Mouse (Mus musculus): ENCODE data around the gene Slc45a3.

Slc45a3 gene

GRCm38 (mm10) chr1:131962606-131963084, at the start of gene Slc45a3:
Slc45a3 (plus strand) TSS chr1:131962967.
- no peak for DNase-seq

DNA sequence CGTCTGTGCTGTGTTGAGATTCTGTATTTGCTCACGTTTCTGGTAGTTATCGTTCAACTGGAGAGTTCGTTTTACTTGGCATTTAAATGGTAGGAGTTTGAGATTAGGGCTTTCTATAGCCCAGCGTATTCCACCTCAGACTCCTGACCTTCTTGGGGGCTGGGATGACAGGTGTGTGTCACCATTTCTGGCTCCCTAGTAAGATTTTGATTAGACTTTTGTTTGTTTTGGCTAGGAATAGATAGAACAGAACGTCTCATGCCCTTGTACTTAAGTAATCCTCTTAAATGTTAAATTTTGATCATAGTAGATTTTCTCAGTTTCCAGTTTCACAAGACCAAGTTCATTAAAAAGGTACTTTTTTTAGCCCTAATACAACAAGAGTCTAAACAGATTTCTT, 45.1 kb upstream of the Slc45a3 start:
- DNase-seq, result no peak

DNA sequence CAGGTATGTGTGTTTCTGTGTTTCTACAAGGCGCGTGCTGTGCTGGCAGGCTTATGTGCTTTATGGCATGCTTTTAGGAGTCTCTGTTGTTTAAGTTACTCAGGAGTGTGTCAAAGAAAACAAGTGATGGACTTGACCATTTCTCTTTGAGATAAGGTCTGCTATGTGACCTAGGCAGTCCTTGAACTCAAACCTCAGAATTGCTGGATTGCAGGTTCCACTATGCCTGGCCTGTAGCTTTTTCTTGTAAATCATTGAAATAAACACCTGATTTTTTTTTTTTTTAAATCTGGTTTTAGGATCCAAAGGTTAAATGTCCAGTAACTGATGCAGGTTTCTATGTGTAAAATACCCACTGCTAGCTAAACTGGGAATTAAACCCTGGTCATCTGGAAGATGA, 43.7 kb upstream of the Slc45a3 start:
- no peak for DNase-seq

DNA sequence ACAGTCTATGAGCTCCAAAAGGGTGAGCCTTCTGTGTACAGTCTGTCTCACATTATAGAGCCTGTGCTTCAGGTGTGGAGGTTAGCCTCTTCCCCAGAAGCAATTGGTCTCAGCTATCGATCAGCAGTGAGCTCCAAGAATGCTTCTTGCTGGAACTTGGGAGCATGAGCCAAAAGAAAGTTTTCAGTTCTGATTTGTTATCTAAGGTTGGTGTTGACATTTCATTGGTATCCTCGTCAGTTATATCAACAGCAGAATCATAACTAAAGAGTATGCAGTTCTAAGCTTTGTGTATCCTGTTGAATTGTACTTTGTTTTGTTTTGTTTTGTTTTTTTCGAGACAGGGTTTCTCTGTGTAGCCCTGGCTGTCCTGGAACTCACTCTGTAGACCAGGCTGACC, 40.7 kb upstream of the Slc45a3 start:
- DNase-seq, result no peak

DNA sequence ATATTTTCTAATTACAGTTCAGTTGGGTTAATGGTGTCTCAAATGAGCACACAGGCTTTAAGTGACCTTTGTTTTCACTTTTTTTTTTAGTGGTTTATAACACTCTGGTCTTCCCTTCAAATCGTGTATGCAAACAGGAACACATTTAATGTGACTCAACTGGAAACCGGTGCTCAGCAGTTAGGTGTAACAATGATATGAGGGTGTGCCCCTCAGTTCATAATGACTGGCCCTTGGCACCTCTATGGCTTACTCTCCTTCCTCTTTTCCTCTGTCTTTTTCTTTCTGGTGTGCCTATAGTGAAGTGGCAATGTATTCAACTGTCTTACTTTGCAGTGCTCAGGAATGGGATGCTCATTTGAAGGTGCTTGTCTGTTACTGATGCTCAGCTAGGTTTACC, 29.3 kb upstream of the Slc45a3 start:
- no peak for DNase-seq

GRCm38 (mm10) chr1:131937659-131938305, 25.0 kb upstream of the Slc45a3 start:
- DNase-seq, result peak; percentile 62

DNA sequence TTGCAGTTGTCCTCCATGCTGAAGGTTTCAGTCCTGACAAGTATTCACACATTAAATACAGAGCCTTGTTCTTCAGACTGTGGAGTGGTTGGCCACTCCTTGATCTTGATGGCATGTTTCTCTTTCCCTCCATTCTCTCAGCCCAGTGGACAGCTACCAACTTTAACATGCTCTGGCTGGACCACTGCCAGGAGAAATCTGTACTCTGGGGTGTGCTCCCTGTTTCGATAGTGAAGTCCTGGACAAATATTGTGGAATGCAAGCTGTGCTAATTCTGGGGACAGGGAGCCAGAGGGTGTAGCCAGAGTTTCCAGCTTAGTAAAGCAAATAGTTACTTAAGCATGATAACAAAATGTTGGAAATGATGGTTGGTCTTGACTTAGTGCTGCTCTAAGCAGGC, 24.0 kb upstream of the Slc45a3 start:
- DNase-seq, result no peak

GRCm38 (mm10) chr1:131940711-131941244, 22.0 kb upstream of the Slc45a3 start:
- no peak for DNase-seq

DNA sequence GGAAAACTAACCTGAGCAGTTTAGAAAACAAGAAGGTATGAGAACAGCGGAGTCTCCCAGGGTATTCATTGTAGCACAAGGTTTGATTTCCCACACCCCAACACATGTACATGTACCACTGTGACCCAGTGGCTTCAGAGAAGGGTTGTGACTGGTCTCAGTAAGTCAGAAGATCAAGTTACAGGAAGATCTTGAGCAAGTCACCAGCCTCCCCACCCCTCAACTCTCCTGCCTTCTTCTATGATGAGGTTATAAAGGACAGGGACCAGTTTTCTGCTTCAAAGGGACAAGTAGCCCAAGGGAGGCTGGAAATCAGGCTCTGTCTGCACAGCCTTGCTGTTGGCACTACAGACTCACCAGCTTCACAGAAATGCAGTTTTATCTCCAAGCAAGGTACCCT, 21.3 kb upstream of the Slc45a3 start:
- no peak for DNase-seq

DNA sequence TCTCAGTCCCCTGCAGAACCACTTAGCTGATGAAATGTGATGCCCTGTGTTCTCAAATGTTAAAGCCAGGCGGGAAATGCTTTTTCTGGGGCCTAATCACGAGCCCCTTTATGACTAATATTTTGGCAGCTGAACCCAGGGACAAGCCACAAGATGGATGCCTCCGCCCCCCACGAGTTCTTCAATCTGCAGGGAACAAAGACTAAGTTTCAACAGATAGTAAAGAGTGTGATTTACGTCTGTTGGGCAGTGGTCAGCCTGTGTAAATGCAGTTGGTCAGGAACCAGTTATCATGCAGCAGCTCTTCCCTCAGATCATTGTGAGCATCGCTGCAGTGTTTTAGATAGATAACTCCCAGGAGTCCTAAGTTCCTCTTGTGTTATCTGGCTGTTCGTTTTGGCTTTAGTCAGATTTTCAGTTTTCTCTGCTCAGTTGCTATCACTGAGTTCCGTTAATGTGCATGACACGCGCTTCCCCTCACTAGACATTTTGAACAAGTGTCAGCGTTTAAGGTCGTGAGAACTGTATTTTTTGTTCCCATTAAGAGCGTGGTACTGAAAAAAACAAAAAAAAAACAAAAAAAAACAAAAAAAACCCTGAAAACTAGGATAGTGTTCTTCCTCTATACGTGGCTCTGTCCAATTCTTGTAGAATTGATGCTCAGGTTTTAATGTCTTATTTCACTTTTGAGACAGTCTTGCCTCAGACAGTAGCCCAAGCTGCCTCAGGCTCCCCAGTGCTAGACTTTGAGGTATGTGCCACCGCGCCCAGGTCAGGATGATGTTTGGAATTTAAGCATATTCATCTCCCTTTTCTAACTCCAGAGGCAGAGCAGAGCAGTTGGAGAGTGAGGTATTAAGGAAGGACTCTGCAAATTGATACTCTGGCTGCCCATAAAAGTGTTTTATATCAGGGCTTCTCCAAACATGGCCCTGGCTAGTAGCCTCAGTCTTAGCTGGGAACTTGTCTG, 19.9 kb upstream of the Slc45a3 start:
- DNase-seq, result no peak

- no peak for DNase-seq
Measured at GRCm38 (mm10) chr1:131945674-131946440, 16.9 kb upstream of the Slc45a3 start.

GRCm38 (mm10) chr1:131946462-131947215, 16.1 kb upstream of the Slc45a3 start:
- no peak for DNase-seq

DNA sequence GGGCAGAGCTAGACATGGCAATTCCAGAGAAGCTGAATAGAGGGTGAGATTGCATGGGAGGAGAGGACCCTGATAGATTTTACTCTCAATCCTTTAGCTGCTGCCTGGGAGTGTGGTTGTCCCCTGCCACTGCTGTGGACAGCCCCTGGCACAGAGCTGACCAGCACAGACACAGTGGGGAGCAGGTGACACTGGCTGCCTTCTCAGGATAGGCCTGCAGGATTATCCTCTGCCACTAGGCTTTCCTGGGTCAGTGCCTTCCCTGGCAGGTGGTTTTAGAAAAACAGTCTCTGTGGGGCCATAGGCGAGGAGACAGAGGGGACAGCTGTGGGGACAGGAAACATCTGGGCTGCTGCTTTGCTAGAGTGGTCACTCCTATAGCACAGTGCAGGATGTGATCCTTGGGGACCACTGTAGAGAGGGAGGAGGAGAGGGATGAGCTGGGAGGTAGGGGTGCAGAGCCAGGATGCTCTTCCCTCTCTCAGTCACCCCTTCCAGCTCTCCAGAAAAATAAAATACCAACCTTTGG, 14.7 kb upstream of the Slc45a3 start:
- no peak for DNase-seq

DNA sequence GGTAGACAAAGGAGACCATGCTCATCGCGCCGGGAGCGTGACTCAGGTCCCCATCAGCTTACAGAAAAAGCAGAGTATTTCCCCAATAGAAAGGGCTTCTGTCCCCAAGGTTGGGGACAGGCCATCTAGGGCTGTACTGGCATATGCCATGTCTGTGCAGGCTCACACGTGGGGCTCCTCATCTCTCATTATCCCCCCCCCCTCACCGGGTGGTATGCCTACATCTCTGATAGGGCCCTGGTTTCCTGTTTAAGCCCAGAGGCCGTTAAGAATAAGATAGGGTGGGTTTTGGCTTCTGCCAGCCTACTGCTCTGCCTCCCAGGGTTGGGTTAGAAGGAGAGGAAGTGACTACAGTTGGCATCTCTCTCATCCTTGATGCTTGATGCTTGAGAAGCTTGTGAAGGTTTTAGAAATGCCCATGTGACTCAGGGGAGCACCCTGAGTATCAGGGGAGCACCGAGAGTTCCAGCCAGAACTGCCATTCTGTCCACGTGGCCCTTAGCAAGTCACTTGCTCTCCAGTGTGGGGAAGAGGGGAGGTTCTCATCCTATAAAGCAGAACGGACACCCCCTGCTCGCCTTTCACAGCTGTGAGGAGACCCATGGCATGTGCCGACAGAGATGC, 8.4 kb upstream of the Slc45a3 start:
- no peak for DNase-seq

DNA sequence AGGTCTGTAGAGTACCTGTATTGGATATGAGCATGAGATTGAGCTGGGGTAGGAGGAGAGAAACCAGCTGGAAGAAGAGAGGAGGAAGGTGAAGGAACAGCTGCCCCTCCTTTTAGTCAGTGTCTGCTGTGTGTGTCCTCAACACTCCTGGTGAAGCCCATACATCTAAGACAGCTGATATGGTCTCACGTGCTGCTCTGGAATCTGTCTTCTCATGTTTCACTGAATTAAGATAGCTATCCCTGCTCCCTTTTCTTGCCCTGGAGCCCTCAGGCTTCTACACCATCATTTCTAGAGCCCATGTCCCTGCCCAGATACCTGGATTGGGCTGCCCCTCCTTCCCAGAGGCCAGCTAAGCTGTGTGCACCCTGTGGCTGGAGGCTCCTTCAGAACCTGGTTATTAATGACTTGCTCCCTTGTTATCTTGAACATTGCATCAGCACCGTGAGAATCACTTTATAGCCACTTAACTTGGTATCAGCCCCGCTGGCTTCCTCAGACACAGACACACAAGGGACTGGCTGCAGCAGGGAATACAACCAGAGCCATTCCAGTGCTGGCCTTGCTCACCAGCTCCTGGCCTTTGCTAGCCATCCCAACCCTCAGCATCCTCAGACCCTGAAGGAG, 7.5 kb upstream of the Slc45a3 start:
- no peak for DNase-seq

DNA sequence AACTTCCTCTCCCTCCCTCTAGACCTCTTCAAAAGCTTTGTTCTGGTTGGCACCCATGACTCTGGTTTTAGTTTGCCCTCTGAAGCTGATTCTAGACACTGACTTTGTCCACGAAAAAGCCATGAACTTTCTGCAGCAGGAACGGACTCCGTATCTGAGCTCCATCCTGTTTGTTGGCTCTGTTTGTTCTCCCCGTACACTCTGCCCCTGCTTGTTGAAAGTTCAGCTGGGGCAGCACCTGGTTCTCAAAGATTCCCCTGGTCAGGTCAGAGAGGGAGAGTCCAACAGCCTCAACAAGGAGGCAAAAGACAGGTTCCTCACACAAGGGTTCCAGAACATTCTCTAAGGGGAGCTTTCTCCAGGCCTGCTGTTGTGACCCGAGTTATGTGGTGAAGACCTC, 5.4 kb upstream of the Slc45a3 start:
- DNase-seq, result no peak

DNA sequence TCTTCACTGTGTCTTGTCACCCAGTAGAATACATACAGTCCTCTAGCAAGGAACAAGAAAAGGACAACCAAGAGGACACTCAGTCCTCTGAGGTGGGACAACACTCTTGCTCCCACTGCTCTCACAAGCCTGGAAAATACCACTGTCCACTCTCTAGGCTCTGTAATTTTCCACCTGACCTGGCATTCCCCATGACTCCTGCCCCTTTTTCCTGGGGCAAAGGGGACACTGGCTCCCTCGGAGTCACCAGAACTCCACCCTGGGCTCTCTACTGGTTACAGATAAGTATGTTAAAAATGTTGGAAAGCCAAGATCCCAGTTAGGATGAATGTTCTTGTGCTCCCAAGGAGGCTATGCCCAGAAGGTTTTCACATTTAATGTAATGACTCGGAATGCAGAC, 1.8 kb upstream of the Slc45a3 start:
- DNase-seq, result no peak

- no peak for DNase-seq
Measured at GRCm38 (mm10) chr1:131963085-131963951, 551 bp downstream of the Slc45a3 start.

GRCm38 (mm10) chr1:131964100-131964499, 1.3 kb downstream of the Slc45a3 start:
- no peak for DNase-seq

DNA sequence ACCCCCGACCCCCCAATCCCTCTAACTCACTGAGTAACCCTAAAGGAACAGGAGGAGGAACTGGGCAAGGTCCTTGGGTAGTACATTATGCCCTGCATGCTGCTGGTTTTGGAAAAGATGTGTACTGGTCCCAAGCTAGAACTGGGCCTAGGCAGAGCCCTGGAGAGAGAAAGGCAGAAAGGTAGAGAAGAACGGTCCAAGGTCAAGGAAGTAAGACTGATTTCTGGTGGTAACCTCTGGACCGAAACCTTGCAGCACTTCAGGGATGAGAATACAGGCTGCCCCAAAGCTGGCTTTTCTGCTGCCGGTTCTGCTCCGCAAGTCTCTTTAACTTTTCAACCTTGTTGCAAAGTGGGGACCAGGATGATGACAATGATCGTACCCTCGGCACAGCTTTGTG, 1.8 kb downstream of the Slc45a3 start:
- no peak for DNase-seq

Measured in cerebellum, adult 9-10 months (tissue).